Mouse (Mus musculus): ENCODE results near the gene Grid2.
A peak's percentile ranks its signal among the peaks of the same experiment; 100 is the strongest.

Grid2 gene

GRCm38 (mm10) chr6:64297633-64298032 lies 1042.0 kb downstream of the Grid2 start:
- no peak for DNase-seq (ENCODE audit: inconsistent age in 2 of 2, low spot score in 1 of 2)

- no peak for DNase-seq (ENCODE audit: inconsistent age in 2 of 2, low spot score in 1 of 2)
Measured at GRCm38 (mm10) chr6:64304709-64305476, 1049.2 kb downstream of the Grid2 start.

GRCm38 (mm10) chr6:64308631-64309030 lies 1053.0 kb downstream of the Grid2 start:
- no peak for DNase-seq (ENCODE audit: inconsistent age in 2 of 2, low spot score in 1 of 2)

GRCm38 (mm10) chr6:64313132-64313531 lies 1057.5 kb downstream of the Grid2 start:
- no peak for DNase-seq (ENCODE audit: inconsistent age in 2 of 2, low spot score in 1 of 2)

GRCm38 (mm10) chr6:64326936-64327335 lies 1071.3 kb downstream of the Grid2 start:
- DNase-seq (ENCODE audit: inconsistent age in 2 of 2, low spot score in 1 of 2) = no peak

GRCm38 (mm10) chr6:64327876-64328275 lies 1072.2 kb downstream of the Grid2 start:
- DNase-seq (ENCODE audit: inconsistent age in 2 of 2, low spot score in 1 of 2) = no peak

- no peak for DNase-seq (ENCODE audit: inconsistent age in 2 of 2, low spot score in 1 of 2)
Measured at GRCm38 (mm10) chr6:64398413-64399098, 1142.9 kb downstream of the Grid2 start.

- DNase-seq (ENCODE audit: inconsistent age in 2 of 2, low spot score in 1 of 2) = no peak
Measured at GRCm38 (mm10) chr6:64427658-64428057, 1172.0 kb downstream of the Grid2 start.

- DNase-seq (ENCODE audit: inconsistent age in 2 of 2, low spot score in 1 of 2) = no peak
Measured at GRCm38 (mm10) chr6:64428898-64429297, 1173.2 kb downstream of the Grid2 start.

- no peak for DNase-seq (ENCODE audit: inconsistent age in 2 of 2, low spot score in 1 of 2)
Measured at GRCm38 (mm10) chr6:64448127-64448526, 1192.5 kb downstream of the Grid2 start.

GRCm38 (mm10) chr6:64448864-64449355 lies 1193.2 kb downstream of the Grid2 start:
- DNase-seq (ENCODE audit: inconsistent age in 2 of 2, low spot score in 1 of 2) = no peak

- DNase-seq (ENCODE audit: inconsistent age in 2 of 2, low spot score in 1 of 2) = no peak
Measured at GRCm38 (mm10) chr6:64450770-64451169, 1195.1 kb downstream of the Grid2 start.

GRCm38 (mm10) chr6:64479884-64480283 lies 1224.2 kb downstream of the Grid2 start:
- no peak for DNase-seq (ENCODE audit: inconsistent age in 2 of 2, low spot score in 1 of 2)

GRCm38 (mm10) chr6:64480592-64480991 lies 1224.9 kb downstream of the Grid2 start:
- no peak for DNase-seq (ENCODE audit: inconsistent age in 2 of 2, low spot score in 1 of 2)

GRCm38 (mm10) chr6:64490313-64491067 lies 1234.8 kb downstream of the Grid2 start:
- DNase-seq (ENCODE audit: inconsistent age in 2 of 2, low spot score in 1 of 2) = peak in 1 of 2 experiments; percentile 23

GRCm38 (mm10) chr6:64504394-64504793 lies 1248.7 kb downstream of the Grid2 start:
- no peak for DNase-seq (ENCODE audit: inconsistent age in 2 of 2, low spot score in 1 of 2)

- DNase-seq (ENCODE audit: inconsistent age in 2 of 2, low spot score in 1 of 2) = no peak
Measured at GRCm38 (mm10) chr6:64542168-64542567, 1286.5 kb downstream of the Grid2 start.

GRCm38 (mm10) chr6:64553645-64554044 lies 1298.0 kb downstream of the Grid2 start:
- DNase-seq (ENCODE audit: inconsistent age in 2 of 2, low spot score in 1 of 2) = no peak

GRCm38 (mm10) chr6:64555220-64555619 lies 1299.5 kb downstream of the Grid2 start:
- no peak for DNase-seq (ENCODE audit: inconsistent age in 2 of 2, low spot score in 1 of 2)

GRCm38 (mm10) chr6:64568599-64568998 lies 1312.9 kb downstream of the Grid2 start:
- peak; percentile 7 to 58 for DNase-seq (ENCODE audit: inconsistent age in 2 of 2, low spot score in 1 of 2)

GRCm38 (mm10) chr6:64581338-64581737 lies 1325.7 kb downstream of the Grid2 start:
- no peak for DNase-seq (ENCODE audit: inconsistent age in 2 of 2, low spot score in 1 of 2)

Data from adrenal gland, adult (tissue).